Mouse (Mus musculus) ES-E14 (cell line): Measurements from ENCODE around the gene Slc25a51. TPM values are rescaled to one million over a fixed set of nuclear protein-coding genes. Genes with fewer than 3 reads are reported as not detected.

Source experiments
- DNase-seq: peaks from one replicate; pipeline ENCODE4 v3.0.0-alpha.2; 2013; ENCODE audit warnings: low read depth, low spot score
- H3K27ac ChIP-seq: 2 replicates; pipeline ENCODE4 v1.5.1; 2012; ENCODE audit warnings: low read depth, mild to moderate bottlenecking, low read length, moderate library complexity, mixed read lengths; ENCODE audit not compliant: poor library complexity, insufficient read depth, severe bottlenecking
- H3K36me3 ChIP-seq: 2 replicates; pipeline ENCODE4 v1.6.1; 2012; ENCODE audit warnings: mild to moderate bottlenecking, low read length, moderate library complexity, mixed read lengths; ENCODE audit not compliant: control insufficient read depth, poor library complexity, insufficient read depth, severe bottlenecking
- H3K4me1 ChIP-seq, 2 experiments: fragments of 150-350 bp in 1 of 2; sonication (generic) in 1 of 2; 2 replicates each; pipeline ENCODE4 v1.6.1; 2012; ENCODE audit warnings: low read length in 2 of 2, mild to moderate bottlenecking in 1 of 2, mixed read lengths in 1 of 2; ENCODE audit not compliant: control insufficient read depth in 2 of 2, insufficient read depth in 2 of 2, poor library complexity in 1 of 2
- H3K4me3 ChIP-seq, 2 experiments: fragments of 150-350 bp in 1 of 2; sonication (generic) in 1 of 2; 2 replicates each; pipeline ENCODE4 v1.5.1; 2012; ENCODE audit warnings: low read length in 2 of 2, low read depth in 1 of 2, mild to moderate bottlenecking in 1 of 2, mixed read lengths in 1 of 2; ENCODE audit not compliant: insufficient read depth in 1 of 2, poor library complexity in 1 of 2, severe bottlenecking in 1 of 2
- H3K9ac ChIP-seq: 2 replicates; pipeline ENCODE4 v1.6.1; 2012; ENCODE audit warnings: low read depth, mild to moderate bottlenecking, low read length, mixed read lengths; ENCODE audit not compliant: poor library complexity, insufficient read depth, severe bottlenecking
- H3K9me3 ChIP-seq: fragments of 150-350 bp; sonication (generic); 2 replicates; pipeline ENCODE4 v1.6.1; 2012; ENCODE audit warnings: low read depth, mild to moderate bottlenecking, low read length; ENCODE audit not compliant: control insufficient read depth, insufficient read depth
- CHD2 ChIP-seq: IDR thresholded peaks from 2 replicates; pipeline ENCODE4 v1.6.1; 2014; ENCODE audit warnings: mild to moderate bottlenecking, low read depth, low read length, inconsistent platforms
- HCFC1 ChIP-seq: IDR thresholded peaks from 2 replicates; pipeline ENCODE4 v1.6.1; 2012; ENCODE audit warnings: low read length, inconsistent platforms, borderline replicate concordance; ENCODE audit not compliant: insufficient read depth
- MAFK ChIP-seq: IDR thresholded peaks from 2 replicates; pipeline ENCODE4 v1.6.1; 2014; ENCODE audit warnings: mild to moderate bottlenecking, low read depth, low read length, inconsistent platforms; ENCODE audit not compliant: insufficient read depth
- ZC3H11A ChIP-seq: IDR thresholded peaks from 2 replicates; pipeline ENCODE4 v1.6.1; 2012; ENCODE audit warnings: low read depth, mild to moderate bottlenecking, inconsistent platforms, low read length, borderline replicate concordance
- ZNF384 ChIP-seq: IDR thresholded peaks from 2 replicates; pipeline ENCODE4 v1.6.1; 2012; ENCODE audit warnings: low read depth, low read length, inconsistent platforms
- in situ Hi-C, 2 experiments: fragments of 600-800 bp; cut with MboI; formaldehyde crosslinking; loops; one replicate each; pipeline ENCODE4 v1.15.1; 2025; ENCODE audit warnings: low sequenced_read_pairs in 2 of 2, inconsistent platforms in 1 of 2; ENCODE audit not compliant: unreplicated experiment in 2 of 2
- total RNA-seq: library from RNA; depleted of rRNA; stranded (reverse); fragments of 300-350 nt; gene quantifications from 2 replicates; pipeline ENCODE4 v1.2.3, GENCODE M21; 2012

Slc25a51 gene
- total RNA-seq, 1 experiment, result 38.1 TPM

DNA sequence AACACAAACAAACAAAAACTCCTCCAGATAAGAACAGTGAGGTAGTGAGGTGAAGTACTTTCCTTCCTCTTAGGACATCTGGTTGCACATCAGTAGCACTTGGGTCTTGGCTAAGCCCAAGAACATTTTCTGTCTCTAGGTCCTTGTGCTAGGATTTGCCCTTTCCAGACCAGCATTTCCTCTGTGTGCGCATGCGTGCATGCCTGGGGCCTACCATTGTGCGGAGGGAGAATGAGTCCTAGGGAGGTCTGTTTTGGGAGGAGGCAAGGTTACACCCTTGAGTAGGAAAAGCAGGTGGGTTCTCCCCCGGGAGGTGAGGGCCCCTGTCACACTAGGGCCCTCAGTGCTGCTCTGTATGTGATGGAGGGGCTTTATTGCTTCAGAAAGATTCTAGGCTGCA lies 10.5 kb upstream of the Slc25a51 start:
- Histone ChIP-seq H3K4me1 (peaks cover 13 to 34% of the 10 kb centered on the region in 2 experiments), H3K36me3 (no peaks in the 10 kb centered on the region; the same call in 1 of the 2 replicates), H3K4me3 (no peak overlapping the region), H3K27ac (no peak overlapping the region), H3K9me3 (no peaks in the 10 kb centered on the region), H3K9ac (no peak overlapping the region)
- TF ChIP-seq ZNF384 (no peak), HCFC1 (no peak), ZC3H11A (no peak), MAFK (no peak), CHD2 (no peak)
- in situ Hi-C loops, result loop anchor here (10.0 to 25.0 kb wide), 3 partner anchors 196 to 368 kb away; partner anchors contain the start of gene Aldh1b1 (in 1 of the 2)
- DNase-seq, result no peak

GRCm38 (mm10) chr4:45418229-45418950 lies 9.8 kb upstream of the Slc25a51 start:
- Histone ChIP-seq H3K4me1 (peaks cover 13 to 29% of the 10 kb centered on the region in 2 experiments), H3K9me3 (no peaks in the 10 kb centered on the region), H3K36me3 (no peaks in the 10 kb centered on the region; the same call in 1 of the 2 replicates), H3K9ac (no peak overlapping the region), H3K4me3 (0 out of 4 replicates have a peak overlapping the region, but pooled peaks of 1 of the 2 experiments have one; percentile 9), H3K27ac (no peak overlapping the region)
- in situ Hi-C loops, result loop anchor here (10.0 to 25.0 kb wide), 3 partner anchors 196 to 369 kb away; partner anchors contain the start of gene Aldh1b1 (in 1 of the 2)
- DNase-seq, result no peak
- TF ChIP-seq ZNF384, result no peak
- no peak for TF ChIP-seq HCFC1
- TF ChIP-seq MAFK, result no peak
- TF ChIP-seq ZC3H11A, result peak; percentile 88
- no peak for TF ChIP-seq CHD2

DNA sequence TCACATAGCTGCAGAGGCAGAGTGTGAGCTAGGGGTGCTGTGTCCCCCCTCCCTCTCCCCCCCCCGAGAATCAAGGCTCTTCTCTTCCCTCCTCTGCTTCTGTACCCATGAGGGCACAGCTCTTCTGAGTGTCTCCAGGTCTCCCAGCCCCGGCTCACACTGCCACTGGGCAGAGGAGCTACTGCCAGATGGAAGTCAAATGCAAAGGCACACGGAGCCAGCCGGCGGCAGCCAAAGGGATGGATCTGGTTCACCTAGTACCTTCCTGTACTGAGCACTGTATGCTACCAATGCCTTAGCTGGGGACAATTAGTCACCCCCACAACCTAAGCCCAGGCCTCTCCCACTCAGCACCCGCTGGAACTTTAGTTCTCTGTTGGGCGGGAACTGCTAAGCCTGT lies 7.7 kb upstream of the Slc25a51 start:
- Histone ChIP-seq H3K9me3 (no peaks in the 10 kb centered on the region), H3K9ac (no peak overlapping the region), H3K4me3 (no peak overlapping the region), H3K27ac (no peak overlapping the region), H3K4me1 (peaks cover 8 to 14% of the 10 kb centered on the region in 2 experiments; a peak in 2 of 4 replicates), H3K36me3 (no peaks in the 10 kb centered on the region)
- TF ChIP-seq ZNF384 (no peak), CHD2 (no peak), HCFC1 (no peak), MAFK (no peak), ZC3H11A (no peak)
- in situ Hi-C loops, result loop anchor here (10.0 to 25.0 kb wide), 3 partner anchors 198 to 371 kb away; partner anchors contain the start of gene Aldh1b1 (in 1 of the 2)
- no peak for DNase-seq

DNA sequence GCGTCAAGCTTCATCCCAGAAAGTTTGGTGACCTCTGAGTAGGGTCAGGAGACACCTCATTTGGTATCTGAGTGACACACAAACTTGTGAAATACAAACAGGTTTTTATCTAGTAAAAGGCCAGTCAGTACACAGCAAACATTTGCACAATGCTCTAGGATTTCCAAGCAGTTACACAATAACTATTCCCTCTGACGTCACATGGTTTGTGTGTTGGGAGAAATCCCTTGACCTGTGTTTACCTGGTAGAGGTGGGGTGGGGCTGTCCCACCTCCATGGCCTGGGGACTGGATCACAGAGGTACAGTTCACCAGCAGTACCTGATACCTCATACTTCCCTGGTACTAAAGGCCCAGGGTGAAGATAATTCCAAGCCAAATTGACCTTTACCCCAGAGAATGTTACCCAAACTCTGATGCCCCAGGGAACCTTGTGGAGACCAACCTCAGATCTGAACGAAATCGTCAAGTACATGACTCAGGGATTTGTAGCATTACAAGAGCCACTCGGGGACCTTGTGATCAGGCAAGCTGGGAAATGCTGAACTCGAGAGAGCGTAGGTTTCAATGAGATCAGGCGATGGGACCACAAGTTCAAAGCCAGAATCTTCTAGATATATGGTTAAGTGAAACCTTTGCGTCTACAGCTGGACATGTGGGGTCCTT lies 5.2 kb upstream of the Slc25a51 start:
- Histone ChIP-seq H3K27ac (no peak overlapping the region), H3K9ac (no peak overlapping the region), H3K4me1 (peaks cover 5 to 10% of the 10 kb centered on the region in 2 experiments; a peak in 1 of 4 replicates), H3K9me3 (no peaks in the 10 kb centered on the region), H3K36me3 (no peaks in the 10 kb centered on the region), H3K4me3 (no peak overlapping the region)
- in situ Hi-C loops, result loop anchor here (10.0 to 25.0 kb wide), 3 partner anchors 201 to 373 kb away; partner anchors contain the start of gene Aldh1b1 (in 1 of the 2)
- no peak for DNase-seq
- TF ChIP-seq ZNF384 (no peak), CHD2 (no peak), MAFK (no peak), ZC3H11A (no peak), HCFC1 (no peak)
